Mouse (Mus musculus) ES-E14 (cell line): ENCODE measurements around the gene Hnrnpl. TPM values are rescaled to one million over a fixed set of nuclear protein-coding genes. Genes with fewer than 3 reads are reported as not detected.

Source experiments
- DNase-seq: peaks from one replicate; pipeline ENCODE4 v3.0.0-alpha.2; 2013; ENCODE audit warnings: low read depth, low spot score
- H3K27ac ChIP-seq: 2 replicates; pipeline ENCODE4 v1.5.1; 2012; ENCODE audit warnings: low read depth, mild to moderate bottlenecking, low read length, moderate library complexity, mixed read lengths; ENCODE audit not compliant: poor library complexity, insufficient read depth, severe bottlenecking
- H3K36me3 ChIP-seq: 2 replicates; pipeline ENCODE4 v1.6.1; 2012; ENCODE audit warnings: mild to moderate bottlenecking, low read length, moderate library complexity, mixed read lengths; ENCODE audit not compliant: control insufficient read depth, poor library complexity, insufficient read depth, severe bottlenecking
- H3K4me1 ChIP-seq, 2 experiments: fragments of 150-350 bp in 1 of 2; sonication (generic) in 1 of 2; 2 replicates each; pipeline ENCODE4 v1.6.1; 2012; ENCODE audit warnings: low read length in 2 of 2, mild to moderate bottlenecking in 1 of 2, mixed read lengths in 1 of 2; ENCODE audit not compliant: control insufficient read depth in 2 of 2, insufficient read depth in 2 of 2, poor library complexity in 1 of 2
- H3K4me3 ChIP-seq, 2 experiments: fragments of 150-350 bp in 1 of 2; sonication (generic) in 1 of 2; 2 replicates each; pipeline ENCODE4 v1.5.1; 2012; ENCODE audit warnings: low read length in 2 of 2, low read depth in 1 of 2, mild to moderate bottlenecking in 1 of 2, mixed read lengths in 1 of 2; ENCODE audit not compliant: insufficient read depth in 1 of 2, poor library complexity in 1 of 2, severe bottlenecking in 1 of 2
- H3K9ac ChIP-seq: 2 replicates; pipeline ENCODE4 v1.6.1; 2012; ENCODE audit warnings: low read depth, mild to moderate bottlenecking, low read length, mixed read lengths; ENCODE audit not compliant: poor library complexity, insufficient read depth, severe bottlenecking
- H3K9me3 ChIP-seq: fragments of 150-350 bp; sonication (generic); 2 replicates; pipeline ENCODE4 v1.6.1; 2012; ENCODE audit warnings: low read depth, mild to moderate bottlenecking, low read length; ENCODE audit not compliant: control insufficient read depth, insufficient read depth
- CHD2 ChIP-seq: IDR thresholded peaks from 2 replicates; pipeline ENCODE4 v1.6.1; 2014; ENCODE audit warnings: mild to moderate bottlenecking, low read depth, low read length, inconsistent platforms
- HCFC1 ChIP-seq: IDR thresholded peaks from 2 replicates; pipeline ENCODE4 v1.6.1; 2012; ENCODE audit warnings: low read length, inconsistent platforms, borderline replicate concordance; ENCODE audit not compliant: insufficient read depth
- MAFK ChIP-seq: IDR thresholded peaks from 2 replicates; pipeline ENCODE4 v1.6.1; 2014; ENCODE audit warnings: mild to moderate bottlenecking, low read depth, low read length, inconsistent platforms; ENCODE audit not compliant: insufficient read depth
- ZC3H11A ChIP-seq: IDR thresholded peaks from 2 replicates; pipeline ENCODE4 v1.6.1; 2012; ENCODE audit warnings: low read depth, mild to moderate bottlenecking, inconsistent platforms, low read length, borderline replicate concordance
- ZNF384 ChIP-seq: IDR thresholded peaks from 2 replicates; pipeline ENCODE4 v1.6.1; 2012; ENCODE audit warnings: low read depth, low read length, inconsistent platforms
- in situ Hi-C, 2 experiments: fragments of 600-800 bp; cut with MboI; formaldehyde crosslinking; loops; one replicate each; pipeline ENCODE4 v1.15.1; 2025; ENCODE audit warnings: low sequenced_read_pairs in 2 of 2, inconsistent platforms in 1 of 2; ENCODE audit not compliant: unreplicated experiment in 2 of 2
- total RNA-seq: library from RNA; depleted of rRNA; stranded (reverse); fragments of 300-350 nt; gene quantifications from 2 replicates; pipeline ENCODE4 v1.2.3, GENCODE M21; 2012; rRNA removed

The Hnrnpl gene
- total RNA-seq: 464 and 530 TPM in 2 replicates

- H3K4me1 ChIP-seq: peaks cover 6 to 15% of the 10 kb centered on the region in 2 experiments
- DNase-seq: no peak
These were observed at the start of gene Hnrnpl for GRCm38 (mm10) chr7:28808221-28808941. Hnrnpl (plus strand) TSS chr7:28808541.

GRCm38 (mm10) chr7:28758623-28759022, 49.7 kb upstream of the Hnrnpl start:
- H3K4me3 ChIP-seq: no peak overlapping the region
- no peak for DNase-seq
- H3K9me3 ChIP-seq: no peaks in the 10 kb centered on the region
- peaks cover 15% of the 10 kb centered on the region for H3K36me3 ChIP-seq
- no peak overlapping the region for H3K9ac ChIP-seq
- in situ Hi-C loops: no loop called here
- H3K4me1 ChIP-seq: peaks cover 0 to 9% of the 10 kb centered on the region in 2 experiments; a peak in 1 of 4 replicates
- no peak overlapping the region for H3K27ac ChIP-seq
- no peak for TF ChIP-seq HCFC1
- TF ChIP-seq ZC3H11A: no peak
- TF ChIP-seq MAFK: no peak
- no peak for TF ChIP-seq CHD2
- TF ChIP-seq ZNF384: no peak

More at GRCm38 (mm10) chr7:28808221-28808941, at the start of gene Hnrnpl:
- H3K36me3 ChIP-seq: peaks cover 16% of the 10 kb centered on the region
- no peaks in the 10 kb centered on the region for H3K9me3 ChIP-seq
- TF ChIP-seq MAFK (no peak), CHD2 (no peak), ZC3H11A (no peak), ZNF384 (no peak), HCFC1 (no peak)
- in situ Hi-C loops: no loop called here
- H3K4me3 ChIP-seq: peak within 1 kb of the TSS; percentile 88 to 97
- peak within 1 kb of the TSS; percentile 97 for H3K9ac ChIP-seq
- H3K27ac ChIP-seq: peak within 1 kb of the TSS; percentile 98

GRCm38 (mm10) chr7:28761907-28762306, 46.4 kb upstream of the Hnrnpl start:
- in situ Hi-C loops: no loop called here
- Histone ChIP-seq H3K4me1 (peaks cover 0 to 10% of the 10 kb centered on the region in 2 experiments; a peak in 1 of 4 replicates), H3K27ac (no peak overlapping the region), H3K9ac (no peak overlapping the region), H3K9me3 (no peaks in the 10 kb centered on the region), H3K4me3 (no peak overlapping the region), H3K36me3 (peaks cover 11% of the 10 kb centered on the region; the same call in 1 of the 2 replicates)
- TF ChIP-seq CHD2: no peak
- TF ChIP-seq HCFC1: no peak
- no peak for TF ChIP-seq ZNF384
- no peak for TF ChIP-seq MAFK
- TF ChIP-seq ZC3H11A: no peak
- DNase-seq: no peak

DNA sequence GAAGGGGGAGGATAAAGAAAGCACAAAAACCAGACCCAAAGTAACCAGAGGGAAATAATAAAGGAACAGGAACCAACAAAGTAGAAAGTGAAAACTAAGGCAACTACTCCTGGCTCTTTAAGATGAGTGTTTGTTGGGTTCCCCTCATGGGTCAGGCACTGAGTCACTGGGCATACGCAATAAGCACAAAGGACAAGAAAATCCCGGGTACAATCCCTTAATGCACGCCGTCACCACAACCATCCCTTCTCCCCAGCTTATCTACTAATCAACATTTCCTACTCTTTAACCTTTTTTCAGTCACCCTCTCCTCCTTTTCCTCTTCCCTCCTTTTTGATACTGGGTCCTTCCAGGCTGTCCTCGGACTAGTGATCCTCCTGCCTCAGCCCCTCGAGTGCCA, 43.1 kb upstream of the Hnrnpl start:
- no peaks in the 10 kb centered on the region for H3K9me3 ChIP-seq
- DNase-seq: no peak
- TF ChIP-seq MAFK: no peak
- no peak for TF ChIP-seq HCFC1
- TF ChIP-seq CHD2: no peak
- no peak for TF ChIP-seq ZNF384
- no peak for TF ChIP-seq ZC3H11A
- H3K9ac ChIP-seq: peak overlapping the region; percentile 76; the same call in 1 of the 2 replicates
- in situ Hi-C loops: no loop called here
- H3K4me1 ChIP-seq: peaks cover 0 to 4% of the 10 kb centered on the region in 2 experiments; a peak in 1 of 4 replicates
- no peak overlapping the region for H3K4me3 ChIP-seq
- H3K36me3 ChIP-seq: peaks cover 5% of the 10 kb centered on the region; the same call in 1 of the 2 replicates
- H3K27ac ChIP-seq: no peak overlapping the region
